Mouse (Mus musculus): ENCODE results near the gene Trmt10b. TPM values are rescaled to one million over a fixed set of nuclear protein-coding genes. Genes with fewer than 3 reads are reported as not detected.
A peak's percentile ranks its signal among the peaks of the same experiment; 100 is the strongest.

Trmt10b gene
- total and polyA plus RNA-seq, 3 experiments: 9.9 to 19.7 TPM; not detected in 1

DNA sequence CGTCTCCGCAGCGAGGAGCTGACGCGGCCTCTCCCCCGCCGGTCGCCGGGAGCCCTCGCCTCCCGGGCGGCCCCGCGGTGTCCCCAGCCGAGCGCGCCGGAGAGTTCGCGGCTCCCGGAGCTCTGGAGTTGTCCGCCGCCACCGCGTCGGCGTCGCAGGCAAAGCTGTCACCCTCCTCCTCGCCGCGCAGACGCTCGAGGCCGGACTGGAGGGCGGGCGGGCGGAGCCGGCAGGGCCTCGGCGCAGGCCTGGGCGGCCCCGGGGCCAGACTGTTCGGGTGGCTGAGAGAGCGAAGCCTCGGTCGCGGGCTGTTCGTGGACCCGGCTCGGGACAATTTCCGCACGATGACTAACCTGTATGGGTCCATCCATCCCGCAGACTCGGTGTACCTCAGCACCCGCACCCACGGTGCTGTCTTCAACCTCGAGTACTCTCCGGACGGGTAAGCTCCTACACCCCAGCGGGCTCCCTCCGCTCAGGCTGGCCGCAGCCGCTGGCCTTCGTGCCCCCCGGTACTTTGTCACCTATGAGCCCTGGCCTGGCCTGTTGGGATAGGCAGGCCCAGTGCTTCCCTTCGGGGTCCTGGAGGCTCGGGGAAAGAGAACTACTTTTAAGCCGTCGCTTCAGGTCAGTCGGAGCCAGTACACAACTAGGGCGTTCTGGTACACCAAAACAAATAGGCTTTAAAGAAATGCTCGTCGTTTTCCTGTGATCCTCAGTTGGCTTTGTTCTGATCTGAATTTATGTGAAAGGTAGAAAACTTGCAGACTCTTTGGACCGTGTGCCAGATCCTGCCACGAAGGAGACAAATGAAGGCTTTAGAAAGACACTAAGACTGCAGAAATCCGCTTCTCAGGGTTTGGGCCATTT lies 45.6 kb downstream of the Trmt10b start, which contains the start of gene Exosc3:
Gene Exosc3 (minus strand): TSS at position 447 of the 870 bp plus-strand sequence.
- Histone ChIP-seq H3K9ac (ENCODE audit: control insufficient read depth, low read depth, low read length, poor library complexity, severe bottlenecking) (peak within 1 kb of the TSS; percentile 93), H3K79me2 (ENCODE audit: control insufficient read depth, insufficient read depth, low read length, poor library complexity) (peaks cover 25% of the 10 kb centered on the region), H3K4me3 (ENCODE audit: control insufficient read depth in 1 of 2, insufficient read depth in 1 of 2, low read depth in 2 of 2, low read length in 2 of 2) (peak within 1 kb of the TSS; percentile 95 to 96), H3K27me3 (ENCODE audit: control insufficient read depth in 1 of 2, insufficient read depth in 2 of 2, low read length in 2 of 2) (peaks cover 0 to 1% of the 10 kb centered on the region in 2 experiments; a peak in 1 of 4 replicates), H3K36me3 (ENCODE audit: control insufficient read depth in 1 of 2, insufficient read depth in 2 of 2, low read length in 2 of 2) (peaks cover 2 to 13% of the 10 kb centered on the region in 2 experiments), H3K9me3 (replicated peaks; ENCODE audit: insufficient read depth, low read length) (no peaks in the 10 kb centered on the region), H3K4me1 (ENCODE audit: control insufficient read depth in 1 of 2, insufficient read depth in 2 of 2, low read length in 2 of 2) (peaks cover 8 to 14% of the 10 kb centered on the region in 2 experiments), H3K27ac (ENCODE audit: control insufficient read depth, low read depth, low read length) (peak within 1 kb of the TSS; percentile 66)
- peak; percentile 65 for DNase-seq (ENCODE audit: low read depth, low spot score)
- TF ChIP-seq CHD1 (IDR thresholded peaks at IDR 0.05; ENCODE audit: low read depth, low read length) (no peak), ZKSCAN1 (IDR thresholded peaks at IDR 0.05; ENCODE audit: low read depth, low read length) (0 out of 2 replicates have a peak, but pooled peaks have one; percentile 40), MAFK (IDR thresholded peaks at IDR 0.05; ENCODE audit: borderline replicate concordance, low read depth, low read length) (no peak), UBTF (IDR thresholded peaks at IDR 0.05; ENCODE audit: borderline replicate concordance, insufficient read depth, low read depth, low read length) (peak; percentile 29; the same call in 1 of the 2 replicates), SIN3A (IDR thresholded peaks at IDR 0.05; ENCODE audit: low read length) (no peak), NRF1 (IDR thresholded peaks at IDR 0.05; ENCODE audit: insufficient read depth, low read depth, low read length, poor library complexity, severe bottlenecking) (peak; percentile 54), ZC3H11A (IDR thresholded peaks at IDR 0.05; ENCODE audit: low read depth, low read length) (no peak)

DNA sequence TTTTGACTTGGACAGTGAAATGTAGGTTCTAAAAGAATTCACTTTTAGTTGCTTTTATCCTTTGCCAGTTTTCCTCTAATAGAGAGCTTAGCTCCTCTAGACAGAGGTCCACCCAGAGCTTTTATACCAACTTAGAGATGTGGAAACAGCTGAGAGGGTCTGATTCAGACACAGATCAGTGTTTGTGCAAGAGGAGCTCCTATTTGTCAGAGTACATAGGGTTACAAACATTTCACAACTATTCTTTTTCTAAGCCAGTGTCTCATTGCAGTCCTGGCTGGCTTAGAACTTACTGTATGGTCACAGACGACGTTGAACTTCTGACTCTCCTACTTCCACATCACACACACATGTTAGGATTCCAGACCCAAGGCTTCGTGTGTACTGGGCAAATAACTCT lies 59.7 kb downstream of the Trmt10b start:
- no peak overlapping the region for H3K27ac ChIP-seq (ENCODE audit: control insufficient read depth, low read depth, low read length)
- H3K4me3 ChIP-seq (ENCODE audit: control insufficient read depth in 1 of 2, insufficient read depth in 1 of 2, low read depth in 2 of 2, low read length in 2 of 2): no peak overlapping the region
- no peaks in the 10 kb centered on the region for H3K4me1 ChIP-seq (ENCODE audit: control insufficient read depth in 1 of 2, insufficient read depth in 2 of 2, low read length in 2 of 2)
- H3K9me3 ChIP-seq (replicated peaks; ENCODE audit: insufficient read depth, low read length): no peaks in the 10 kb centered on the region
- peaks cover 0 to 12% of the 10 kb centered on the region in 2 experiments; a peak in 2 of 4 replicates for H3K36me3 ChIP-seq (ENCODE audit: control insufficient read depth in 1 of 2, insufficient read depth in 2 of 2, low read length in 2 of 2)
- no peak overlapping the region for H3K9ac ChIP-seq (ENCODE audit: control insufficient read depth, low read depth, low read length, poor library complexity, severe bottlenecking)
- H3K79me2 ChIP-seq (ENCODE audit: control insufficient read depth, insufficient read depth, low read length, poor library complexity): no peaks in the 10 kb centered on the region
- TF ChIP-seq TCF12 (IDR thresholded peaks at IDR 0.05; ENCODE audit: low read depth, low read length): no peak
- no peak for TF ChIP-seq SIN3A (IDR thresholded peaks at IDR 0.05; ENCODE audit: low read length)
- no peak for TF ChIP-seq BHLHE40 (IDR thresholded peaks at IDR 0.05; ENCODE audit: borderline replicate concordance, low read depth, low read length)
- TF ChIP-seq NRF1 (IDR thresholded peaks at IDR 0.05; ENCODE audit: insufficient read depth, low read depth, low read length, poor library complexity, severe bottlenecking): no peak
- no peak for TF ChIP-seq USF1 (IDR thresholded peaks at IDR 0.05; ENCODE audit: low read depth, low read length)
- TF ChIP-seq POLR2AphosphoS5 (IDR thresholded peaks at IDR 0.05; ENCODE audit: borderline replicate concordance, low read depth, low read length): no peak
- TF ChIP-seq CHD1 (IDR thresholded peaks at IDR 0.05; ENCODE audit: low read depth, low read length): no peak
- TF ChIP-seq MAFK (IDR thresholded peaks at IDR 0.05; ENCODE audit: borderline replicate concordance, low read depth, low read length): no peak
- no peak for TF ChIP-seq ZKSCAN1 (IDR thresholded peaks at IDR 0.05; ENCODE audit: low read depth, low read length)
- no peak for TF ChIP-seq ZNF384 (IDR thresholded peaks at IDR 0.05; ENCODE audit: low read depth, low read length)
- TF ChIP-seq TBP (IDR thresholded peaks at IDR 0.05; ENCODE audit: low read depth, low read length): no peak
- TF ChIP-seq JUND (IDR thresholded peaks at IDR 0.05; ENCODE audit: low read depth, low read length): no peak
- no peak for TF ChIP-seq POLR2AphosphoS2 (IDR thresholded peaks at IDR 0.05; ENCODE audit: low read length)
- no peak for TF ChIP-seq MYC (IDR thresholded peaks at IDR 0.05; ENCODE audit: low read depth, low read length)
- no peak for TF ChIP-seq USF2 (IDR thresholded peaks at IDR 0.05; ENCODE audit: borderline replicate concordance in 1 of 2, insufficient read depth in 1 of 2, low read depth in 1 of 2, low read length in 2 of 2)
- TF ChIP-seq SMC3 (IDR thresholded peaks at IDR 0.05; ENCODE audit: low read depth, low read length): no peak
- no peak for TF ChIP-seq TAL1 (IDR thresholded peaks at IDR 0.05; ENCODE audit: low read length)
- TF ChIP-seq ZC3H11A (IDR thresholded peaks at IDR 0.05; ENCODE audit: low read depth, low read length): no peak
- DNase-seq (ENCODE audit: low read depth, low spot score): no peak
- H3K27me3 ChIP-seq (ENCODE audit: control insufficient read depth in 1 of 2, insufficient read depth in 2 of 2, low read length in 2 of 2): no peaks in the 10 kb centered on the region

Measured in MEL (cell line).